Mouse (Mus musculus): ENCODE results near the gene Maml1. TPM values are rescaled to one million over a fixed set of nuclear protein-coding genes. Genes with fewer than 3 reads are reported as not detected.

Gene Maml1
- total RNA-seq, 2 experiments from 2014 or later: 9.5 to 10.1 TPM

Small RNA genes lying within 50 kb of the gene (microRNA-seq; reads per million reads assigned to microRNA genes)
- gene Mir6919: 2.2 to 3.9 reads per million in 2 experiments

Other genes starting within 250 kb of the Maml1 start
- 10 to 100 TPM; 74.0 to 76.4 TPM for gene Tbc1d9b, start 160.9 kb downstream of the Maml1 start, total RNA-seq (2021)
- 10 to 100 TPM; 20.5 to 21.3 TPM for gene Mrnip, start 117.9 kb downstream of the Maml1 start, total RNA-seq (2021)
- 100 to 1,000 TPM; 302 to 324 TPM for gene Sqstm1, start 81.5 kb downstream of the Maml1 start, total RNA-seq (2021)
- gene Mgat4b, start 81.4 kb downstream of the Maml1 start, total RNA-seq (2021): 100 to 1,000 TPM; 201 to 243 TPM
- 10 to 100 TPM in 1 of 2 experiments, 1 to 10 TPM in 1; 9.9 to 15.5 TPM for gene Ltc4s, start 53.7 kb downstream of the Maml1 start, total RNA-seq (2021)
- gene Canx, start 33.4 kb upstream of the Maml1 start, total RNA-seq (2021): 100 to 1,000 TPM; 413 to 414 TPM
- gene Cby3, start 62.2 kb upstream of the Maml1 start, total RNA-seq (2021): not detected
- 100 to 1,000 TPM; 321 to 338 TPM for gene Hnrnph1, start 84.7 kb upstream of the Maml1 start, total RNA-seq (2021)
- 10 to 100 TPM; 21.8 to 23.6 TPM for gene Rufy1, start 138.8 kb upstream of the Maml1 start, total RNA-seq (2021)